Mouse (Mus musculus) heart, postnatal 0 days (tissue): Measurements from ENCODE around the gene Glt28d2.

Experiments used
- CTCF ChIP-seq: IDR thresholded peaks from 2 replicates; pipeline ENCODE4 v1.5.1; 2016; ENCODE audit warnings: antibody characterized with exemption, control low read depth, low read depth
- EP300 ChIP-seq: IDR thresholded peaks from 2 replicates; pipeline ENCODE4 v1.6.1; 2016; ENCODE audit warnings: antibody characterized with exemption, low read depth

GRCm38 (mm10) chr3:85855947-85856346 is 31.4 kb downstream of the Glt28d2 start:
- TF ChIP-seq CTCF (no peak), EP300 (no peak)
